Mouse (Mus musculus) embryonic facial prominence, embryonic 10.5 days (tissue): ENCODE data around the gene Olfr26. TPM values are rescaled to one million over a fixed set of nuclear protein-coding genes. Genes with fewer than 3 reads are reported as not detected.
"Not testable (repeated sequence)": the region's sequence is repeated elsewhere in the genome, so short reads cannot be mapped to it uniquely, and the experiment has no call there.

Source experiments
- DNase-seq: peaks from one replicate; pipeline ENCODE4 v3.0.0-alpha.2; 2017; ENCODE audit warnings: low spot score
- H3K27ac ChIP-seq: fragments of 300-500 bp; sonication (generic); replicated peaks from 2 replicates; pipeline ENCODE4 v1.5.1; 2016; ENCODE audit warnings: mild to moderate bottlenecking
- H3K27me3 ChIP-seq: fragments of 300-500 bp; sonication (generic); replicated peaks from 2 replicates; pipeline ENCODE4 v1.6.1; 2016; ENCODE audit warnings: low read depth, mild to moderate bottlenecking; ENCODE audit not compliant: poor library complexity, severe bottlenecking
- H3K36me3 ChIP-seq: fragments of 300-500 bp; sonication (generic); replicated peaks from 2 replicates; pipeline ENCODE4 v1.6.1; 2016; ENCODE audit warnings: mild to moderate bottlenecking, moderate library complexity
- H3K4me1 ChIP-seq: fragments of 300-500 bp; sonication (generic); 2 replicates; pipeline ENCODE4 v1.6.1; 2016
- H3K4me3 ChIP-seq: fragments of 300-500 bp; sonication (generic); 2 replicates; pipeline ENCODE4 v1.5.1; 2016; ENCODE audit warnings: mild to moderate bottlenecking, moderate library complexity
- H3K9me3 ChIP-seq: fragments of 300-500 bp; sonication (generic); 2 replicates; pipeline ENCODE4 v1.6.1; 2016; ENCODE audit warnings: mild to moderate bottlenecking
- WGBS: fragments of 180-500 bp; shearing (Covaris S2); methylation state at CpG from one replicate; pipeline ENCODE4 v1.1.7; 2016; 5-methylcytosine and 5-hydroxymethylcytosine counted together
- polyA plus RNA-seq: library from polyadenylated mRNA; unstranded; fragments of >200 nt; fragmentation: Nextera tagmentation; extraction: Ambion mirVana; gene quantifications from 2 replicates; pipeline ENCODE4 v1.2.1, GENCODE M21; 2016

The Olfr26 gene
- not detected in 2 replicates for polyA plus RNA-seq

DNA sequence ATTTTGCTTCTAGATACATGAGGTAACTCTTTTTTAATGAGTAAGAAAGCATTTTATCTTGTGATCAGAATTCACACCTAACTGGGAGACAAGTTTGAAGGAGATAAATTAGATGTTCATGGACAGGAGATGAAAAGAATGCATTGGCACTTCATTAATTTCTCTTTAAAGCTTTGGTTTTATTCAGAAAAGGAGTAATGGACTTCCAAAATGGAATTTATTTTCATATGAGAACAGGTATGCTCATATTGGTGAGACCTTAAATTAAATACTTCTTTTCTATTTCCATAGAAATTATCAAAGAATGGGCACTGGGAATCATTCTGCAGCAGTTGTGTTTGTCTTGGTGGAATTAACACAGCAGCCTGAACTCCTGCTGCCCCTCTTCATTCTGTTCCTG is at the start of gene Olfr26:
Olfr26 (plus strand) TSS at position 301 of the 400 bp plus-strand sequence.
- Histone ChIP-seq H3K4me1 (no peaks in the 10 kb centered on the region), H3K27ac (no peak within 1 kb of the TSS), H3K27me3 (no peaks in the 10 kb centered on the region), H3K9me3 (no peaks in the 10 kb centered on the region), H3K36me3 (no peaks in the 10 kb centered on the region), H3K4me3 (no peak within 1 kb of the TSS)
- DNase-seq = no peak

DNA sequence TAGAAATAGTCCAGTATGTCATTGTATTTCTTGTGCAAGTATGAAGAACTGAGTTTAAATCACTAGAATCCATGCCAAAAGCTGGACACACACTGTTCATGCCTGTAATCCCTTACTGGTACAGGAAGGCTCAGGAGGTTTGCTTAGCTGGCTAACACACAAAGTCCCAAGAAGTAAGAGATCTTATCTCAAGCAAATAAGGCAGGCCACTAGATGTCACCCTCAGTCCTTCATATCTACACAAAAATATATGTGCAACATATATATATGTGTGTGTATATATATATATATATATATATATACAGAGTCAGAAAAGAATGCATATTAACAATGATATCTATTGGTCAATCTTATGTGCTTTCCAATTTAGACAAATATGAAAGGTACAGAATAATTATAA is 49.2 kb upstream of the Olfr26 start:
- no peak overlapping the region for H3K27ac ChIP-seq
- H3K9me3 ChIP-seq = no peaks in the 10 kb centered on the region
- no peak for DNase-seq
- H3K27me3 ChIP-seq = no peaks in the 10 kb centered on the region
- H3K36me3 ChIP-seq = no peaks in the 10 kb centered on the region
- H3K4me3 ChIP-seq = no peak overlapping the region
- H3K4me1 ChIP-seq = no peaks in the 10 kb centered on the region

DNA sequence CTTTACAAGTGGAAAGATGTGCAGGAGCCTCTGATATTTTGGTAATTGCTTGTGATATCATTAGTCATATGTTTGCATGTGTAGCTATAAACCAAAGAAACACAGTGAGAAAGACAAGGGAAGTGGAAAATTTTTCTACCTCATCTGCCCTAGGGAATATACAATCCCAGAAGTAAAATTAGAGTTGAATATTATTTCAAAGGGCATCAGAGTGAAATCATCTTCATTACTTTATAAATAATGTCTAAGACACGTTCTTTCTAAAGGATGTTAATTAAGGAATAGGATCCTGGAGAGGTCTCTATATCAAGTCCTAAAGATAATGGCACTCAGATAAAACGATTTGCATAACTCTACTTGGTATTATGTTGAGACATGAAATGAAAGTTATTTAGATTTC is 40.5 kb upstream of the Olfr26 start, which contains the start of gene Olfr922:
Olfr922 (plus strand) TSS at position 301 of the 400 bp plus-strand sequence.
- Histone ChIP-seq H3K4me3 (no peak within 1 kb of the TSS), H3K27ac (no peak within 1 kb of the TSS), H3K27me3 (no peaks in the 10 kb centered on the region), H3K4me1 (no peaks in the 10 kb centered on the region), H3K9me3 (no peaks in the 10 kb centered on the region), H3K36me3 (no peaks in the 10 kb centered on the region)
- WGBS = 77% methylated on average over 2 of the region's 2 CpGs
- no peak for DNase-seq

DNA sequence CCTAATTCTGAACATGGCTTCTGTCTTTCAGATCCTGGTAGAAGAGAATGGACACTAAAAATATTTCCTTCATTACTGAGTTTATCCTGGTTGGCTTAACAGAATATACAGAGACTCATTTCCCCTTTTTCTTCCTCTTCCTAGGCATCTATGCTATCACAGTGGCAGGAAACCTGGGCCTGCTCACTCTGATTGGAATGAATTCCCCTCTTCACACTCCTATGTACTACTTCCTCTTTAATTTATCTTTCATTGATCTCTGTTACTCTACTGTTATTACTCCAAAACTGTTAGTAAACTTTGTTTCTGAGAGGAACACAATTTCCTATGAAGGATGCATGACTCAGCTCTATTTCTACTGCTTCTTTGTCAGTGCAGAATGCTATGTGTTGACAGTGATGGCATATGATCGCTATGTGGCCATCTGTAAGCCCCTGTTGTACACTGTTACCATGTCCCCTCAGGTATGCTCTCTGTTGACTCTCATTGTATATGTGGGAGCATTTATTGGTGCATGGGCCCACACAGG is 39.3 kb upstream of the Olfr26 start:
- DNase-seq = no peak
- Histone ChIP-seq H3K27me3 (no peaks in the 10 kb centered on the region), H3K4me3 (no peak overlapping the region), H3K36me3 (no peaks in the 10 kb centered on the region), H3K4me1 (no peaks in the 10 kb centered on the region), H3K9me3 (no peaks in the 10 kb centered on the region), H3K27ac (no peak overlapping the region)
- 90% methylated on average over 1 of the region's 1 CpGs for WGBS

DNA sequence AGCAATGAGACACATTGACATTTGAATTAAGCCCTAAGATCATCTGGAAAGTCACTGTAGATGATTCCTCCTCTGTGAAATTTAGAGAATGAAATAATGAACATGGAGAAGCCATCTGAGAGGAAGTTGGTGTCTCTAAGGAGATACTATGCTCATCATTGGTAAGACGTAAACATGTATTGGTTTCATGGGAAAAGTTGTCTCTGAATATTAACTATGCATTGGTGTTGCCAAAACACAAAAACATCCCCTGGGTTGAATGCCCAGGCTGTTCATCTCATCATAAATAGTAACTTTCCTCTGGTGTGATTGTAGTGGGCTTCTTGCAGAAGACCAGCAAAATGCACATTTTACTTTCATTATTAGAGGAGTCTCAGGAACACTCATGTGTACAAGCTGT is 28.6 kb upstream of the Olfr26 start, which contains the start of gene Olfr923:
Olfr923 (plus strand) TSS at position 301 of the 400 bp plus-strand sequence.
- 89% methylated on average over 1 of the region's 1 CpGs for WGBS
- no peak for DNase-seq

GRCm38 (mm10) chr9:38833027-38833426 is 21.8 kb upstream of the Olfr26 start:
- H3K9me3 ChIP-seq = no peaks in the 10 kb centered on the region
- no peaks in the 10 kb centered on the region for H3K36me3 ChIP-seq
- H3K27me3 ChIP-seq = no peaks in the 10 kb centered on the region
- no peak for DNase-seq
- H3K4me3 ChIP-seq = no peak overlapping the region
- no peaks in the 10 kb centered on the region for H3K4me1 ChIP-seq
- no peak overlapping the region for H3K27ac ChIP-seq
- 81% methylated on average over 2 of the region's 2 CpGs for WGBS

More for the DNA sequence above, 28.6 kb upstream of the Olfr26 start, which contains the start of gene Olfr923:
- H3K4me3 ChIP-seq = no peak within 1 kb of the TSS
- no peaks in the 10 kb centered on the region for H3K9me3 ChIP-seq
- no peaks in the 10 kb centered on the region for H3K4me1 ChIP-seq
- H3K27ac ChIP-seq = no peak within 1 kb of the TSS
- H3K27me3 ChIP-seq = no peaks in the 10 kb centered on the region
- no peaks in the 10 kb centered on the region for H3K36me3 ChIP-seq

GRCm38 (mm10) chr9:38844149-38844548 is 10.7 kb upstream of the Olfr26 start, which contains the start of gene Olfr924:
TSS of gene Olfr924 (plus strand) at chr9:38844449.
- no peaks in the 10 kb centered on the region for H3K4me1 ChIP-seq
- DNase-seq = no peak
- WGBS = 87% methylated on average over 1 of the region's 1 CpGs
- H3K36me3 ChIP-seq = no peaks in the 10 kb centered on the region
- H3K4me3 ChIP-seq = no peak within 1 kb of the TSS
- no peaks in the 10 kb centered on the region for H3K27me3 ChIP-seq
- no peak within 1 kb of the TSS for H3K27ac ChIP-seq
- no peaks in the 10 kb centered on the region for H3K9me3 ChIP-seq

GRCm38 (mm10) chr9:38874880-38875279 is 20.0 kb downstream of the Olfr26 start:
- H3K4me3 ChIP-seq, H3K9me3 ChIP-seq, DNase-seq, H3K4me1 ChIP-seq, H3K27ac ChIP-seq, H3K36me3 ChIP-seq, H3K27me3 ChIP-seq: not testable (repeated sequence)
- WGBS = 62% methylated on average over 2 of the region's 2 CpGs

DNA sequence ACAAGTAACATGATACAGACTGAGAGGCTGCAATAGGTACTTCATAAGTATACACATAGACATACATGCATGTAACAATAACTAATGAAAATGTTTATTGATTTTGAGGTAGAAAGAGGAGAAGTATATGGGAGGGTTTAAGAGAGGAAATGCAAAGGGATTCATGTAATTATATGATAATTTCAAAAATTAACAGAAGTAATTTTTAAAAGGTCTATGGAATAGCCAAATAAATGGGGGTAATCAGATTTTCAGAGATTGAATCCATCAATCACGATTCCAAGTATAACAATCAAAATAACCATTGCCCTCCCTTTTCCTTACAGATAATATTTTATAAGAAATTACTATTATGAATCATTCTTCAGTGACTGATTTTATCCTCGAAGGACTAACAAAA is 22.0 kb downstream of the Olfr26 start, which contains the start of gene Olfr926:
Olfr926 (plus strand) TSS at position 301 of the 400 bp plus-strand sequence.
- no peak within 1 kb of the TSS for H3K27ac ChIP-seq
- 87% methylated on average over 2 of the region's 2 CpGs for WGBS

More for the DNA sequence above, 22.0 kb downstream of the Olfr26 start, which contains the start of gene Olfr926:
- no peaks in the 10 kb centered on the region for H3K4me1 ChIP-seq
- H3K27me3 ChIP-seq = no peaks in the 10 kb centered on the region
- no peaks in the 10 kb centered on the region for H3K9me3 ChIP-seq
- no peaks in the 10 kb centered on the region for H3K36me3 ChIP-seq
- DNase-seq = no peak
- H3K4me3 ChIP-seq = no peak within 1 kb of the TSS

Other genes with a start within 250 kb of the Olfr26 start
- gene Olfr914, start 250.0 kb upstream of the Olfr26 start, polyA plus RNA-seq = not detected in 2 replicates
- not detected in 2 replicates for gene Olfr916, start 195.2 kb upstream of the Olfr26 start, polyA plus RNA-seq
- gene Olfr917, start 189.2 kb upstream of the Olfr26 start, polyA plus RNA-seq = not detected in 2 replicates
- not detected in 2 replicates for gene Olfr918, start 180.5 kb upstream of the Olfr26 start, polyA plus RNA-seq
- not detected in 2 replicates for gene Olfr919, start 151.4 kb upstream of the Olfr26 start, polyA plus RNA-seq
- gene Vwa5a, start 136.8 kb upstream of the Olfr26 start, polyA plus RNA-seq = 7.0 and 9.2 TPM in 2 replicates
- not detected in 2 replicates for gene Olfr920, start 102.8 kb upstream of the Olfr26 start, polyA plus RNA-seq
- gene Olfr921, start 82.0 kb upstream of the Olfr26 start, polyA plus RNA-seq = not detected in 2 replicates
- gene Olfr922, start 40.4 kb upstream of the Olfr26 start, polyA plus RNA-seq = not detected in 2 replicates
- not detected in 2 replicates for gene Olfr923, start 28.5 kb upstream of the Olfr26 start, polyA plus RNA-seq
- gene Olfr924, start 10.6 kb upstream of the Olfr26 start, polyA plus RNA-seq = not detected in 2 replicates
- not detected in 2 replicates for gene Olfr926, start 22.1 kb downstream of the Olfr26 start, polyA plus RNA-seq
- not detected in 2 replicates for gene Olfr930, start 74.7 kb downstream of the Olfr26 start, polyA plus RNA-seq
- not detected in 2 replicates for gene Olfr933, start 117.3 kb downstream of the Olfr26 start, polyA plus RNA-seq
- not detected in 2 replicates for gene Olfr934, start 133.3 kb downstream of the Olfr26 start, polyA plus RNA-seq
- not detected in 2 replicates for gene Olfr935, start 144.6 kb downstream of the Olfr26 start, polyA plus RNA-seq
- gene Olfr146, start 168.3 kb downstream of the Olfr26 start, polyA plus RNA-seq = not detected in 2 replicates
- not detected in 2 replicates for gene Olfr937, start 209.9 kb downstream of the Olfr26 start, polyA plus RNA-seq
- gene Olfr938, start 223.8 kb downstream of the Olfr26 start, polyA plus RNA-seq = not detected in 2 replicates